Mouse (Mus musculus) left cerebral cortex, postnatal 25 days (tissue): ENCODE results near the gene Mphosph9. TPM values are rescaled to one million over a fixed set of nuclear protein-coding genes. Genes with fewer than 3 reads are reported as not detected.

Source experiments
- DNase-seq, 2 experiments: peaks; one replicate each; pipeline ENCODE4 v3.0.0; 2022; ENCODE audit warnings: low spot score in 2 of 2, mixed read lengths in 1 of 2
- intact Hi-C: fragments of 180-260 bp; cut with DNase I; formaldehyde crosslinking; loops from one replicate; pipeline ENCODE4 v1.15.1; 2025
- total RNA-seq, 2 experiments: library from RNA; stranded (reverse); gene quantifications; 2 replicates each; pipeline ENCODE4 v1.2.3; 2021

The Mphosph9 gene
- total RNA-seq, 2 experiments from 2014 or later, result 17.5 to 23.1 TPM

GRCm38 (mm10) chr5:124247296-124247695, 80.5 kb downstream of the Mphosph9 start:
- intact Hi-C loops, result no loop called here
- DNase-seq, result no peak

DNA sequence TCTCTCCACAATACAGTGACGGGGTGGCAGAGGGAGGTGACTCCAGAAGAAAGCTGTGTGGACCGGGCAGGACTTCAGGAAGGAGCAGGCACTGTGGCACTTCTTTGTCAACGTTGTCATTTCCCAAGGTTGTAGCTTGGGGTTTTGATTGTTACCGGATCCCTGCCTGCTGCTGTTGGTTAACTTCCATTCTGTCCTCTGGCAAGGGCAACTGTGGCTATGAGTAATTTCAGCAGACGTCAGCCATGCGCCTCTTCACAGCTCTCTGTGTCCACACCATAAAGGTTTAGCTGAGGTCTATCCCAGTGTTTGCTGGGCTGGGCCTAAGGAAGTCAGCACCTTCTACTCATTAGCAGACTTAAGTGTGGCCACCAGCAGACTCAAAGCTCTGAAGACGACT, 82.9 kb downstream of the Mphosph9 start:
- intact Hi-C loops, result no loop called here
- no peak for DNase-seq

DNA sequence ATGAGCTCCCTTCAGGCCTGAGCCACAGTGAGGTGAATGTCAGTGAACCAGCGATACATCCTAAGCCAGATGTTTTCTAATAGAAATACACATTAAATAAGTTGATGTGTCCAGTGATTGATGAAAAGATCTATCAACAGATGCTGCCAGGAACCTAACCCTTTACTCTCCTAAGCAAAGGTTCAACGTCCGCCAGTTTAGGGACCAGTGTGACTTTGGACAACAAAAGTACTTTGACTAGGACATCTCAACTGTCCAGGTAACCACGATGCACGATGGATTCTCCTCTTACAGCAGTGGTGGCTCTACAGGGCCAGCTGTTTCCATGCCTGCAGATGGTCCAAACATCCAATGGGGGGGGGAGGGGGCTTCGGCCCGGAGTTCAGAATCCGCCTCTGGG, 83.3 kb downstream of the Mphosph9 start:
- intact Hi-C loops, result no loop called here
- no peak for DNase-seq

DNA sequence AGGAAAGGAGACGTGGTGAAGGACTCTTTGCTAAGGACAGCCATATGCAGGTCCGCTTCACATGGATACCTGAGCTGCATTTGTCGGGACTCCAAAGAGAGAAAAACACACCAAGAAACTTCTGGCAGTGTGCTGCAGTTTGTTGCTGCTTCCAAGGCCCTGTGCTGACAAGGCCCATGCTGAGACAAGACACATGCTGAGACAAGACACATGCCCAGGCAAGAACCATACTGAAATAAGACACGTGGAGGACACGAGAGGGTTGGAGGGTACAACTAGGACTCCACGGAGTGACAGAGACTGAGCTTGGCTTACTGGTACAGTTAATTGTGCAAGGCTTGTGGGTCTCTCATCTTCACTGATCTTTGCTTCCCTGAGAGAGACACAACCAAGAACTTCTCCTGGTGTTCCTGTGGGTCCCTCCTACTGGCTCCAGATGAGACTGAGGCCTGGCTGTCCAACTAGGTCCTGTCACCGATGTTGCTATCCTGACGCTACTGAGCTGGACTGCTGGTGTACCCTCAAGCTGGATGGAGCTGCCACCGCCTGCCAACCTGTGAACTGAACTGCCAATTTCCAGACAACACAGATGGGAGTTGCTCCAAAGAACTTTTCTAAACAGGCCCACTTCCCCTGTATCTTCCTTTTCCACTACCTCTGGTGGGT, 84.4 kb downstream of the Mphosph9 start:
- no peak for DNase-seq
- intact Hi-C loops, result no loop called here

- intact Hi-C loops, result no loop called here
- peak in 1 of 2 experiments; percentile 69 for DNase-seq
Observed at GRCm38 (mm10) chr5:124241686-124242444, 85.9 kb downstream of the Mphosph9 start.

- DNase-seq, result no peak
- intact Hi-C loops, result no loop called here
Observed at GRCm38 (mm10) chr5:124240841-124241685, 86.7 kb downstream of the Mphosph9 start.

DNA sequence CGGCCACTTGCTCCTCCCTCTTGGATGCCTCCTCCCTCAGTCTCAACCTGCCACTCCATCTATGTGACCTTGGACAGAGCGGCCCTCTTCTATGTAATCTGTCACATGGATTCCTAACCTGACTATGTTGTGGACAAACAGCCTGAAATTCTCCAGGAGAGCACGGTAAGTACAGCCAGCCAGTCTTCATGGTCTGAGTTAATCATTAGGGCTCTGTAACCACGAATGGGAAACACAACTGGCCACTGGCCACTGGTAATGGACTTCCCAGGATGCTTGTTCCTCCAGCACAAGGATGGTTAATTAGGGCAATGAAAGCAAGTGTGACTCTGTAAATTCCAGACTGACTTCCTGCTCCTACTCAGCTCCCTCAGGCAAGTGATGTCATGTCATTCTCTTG, 91.6 kb downstream of the Mphosph9 start:
- DNase-seq, result no peak
- intact Hi-C loops, result no loop called here

DNA sequence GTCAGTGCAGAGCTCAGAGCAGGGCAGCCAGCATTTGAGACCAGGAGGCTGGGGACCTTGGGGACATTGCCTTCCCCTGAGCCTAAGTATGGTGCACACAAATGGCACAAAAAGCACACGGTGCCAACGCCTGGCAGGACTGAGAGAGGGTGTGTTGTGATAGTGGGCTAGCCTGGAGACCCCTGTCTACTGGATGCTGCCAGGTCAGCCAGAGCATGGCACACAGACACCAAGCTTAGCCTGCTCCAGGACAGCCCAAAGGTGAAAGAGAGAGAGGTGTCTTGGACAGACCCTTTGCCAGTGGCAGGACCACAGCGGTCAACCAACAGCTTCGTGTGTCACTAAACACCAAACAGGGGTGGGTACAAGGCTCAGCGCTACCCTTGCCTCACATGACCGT, 93.0 kb downstream of the Mphosph9 start:
- DNase-seq, result no peak
- intact Hi-C loops, result no loop called here

- intact Hi-C loops, result no loop called here
- DNase-seq, result no peak
Observed at GRCm38 (mm10) chr5:124233874-124234661, 93.7 kb downstream of the Mphosph9 start.

GRCm38 (mm10) chr5:124233144-124233465, 94.7 kb downstream of the Mphosph9 start:
- peak in 1 of 2 experiments; percentile 68 for DNase-seq
- intact Hi-C loops, result no loop called here

DNA sequence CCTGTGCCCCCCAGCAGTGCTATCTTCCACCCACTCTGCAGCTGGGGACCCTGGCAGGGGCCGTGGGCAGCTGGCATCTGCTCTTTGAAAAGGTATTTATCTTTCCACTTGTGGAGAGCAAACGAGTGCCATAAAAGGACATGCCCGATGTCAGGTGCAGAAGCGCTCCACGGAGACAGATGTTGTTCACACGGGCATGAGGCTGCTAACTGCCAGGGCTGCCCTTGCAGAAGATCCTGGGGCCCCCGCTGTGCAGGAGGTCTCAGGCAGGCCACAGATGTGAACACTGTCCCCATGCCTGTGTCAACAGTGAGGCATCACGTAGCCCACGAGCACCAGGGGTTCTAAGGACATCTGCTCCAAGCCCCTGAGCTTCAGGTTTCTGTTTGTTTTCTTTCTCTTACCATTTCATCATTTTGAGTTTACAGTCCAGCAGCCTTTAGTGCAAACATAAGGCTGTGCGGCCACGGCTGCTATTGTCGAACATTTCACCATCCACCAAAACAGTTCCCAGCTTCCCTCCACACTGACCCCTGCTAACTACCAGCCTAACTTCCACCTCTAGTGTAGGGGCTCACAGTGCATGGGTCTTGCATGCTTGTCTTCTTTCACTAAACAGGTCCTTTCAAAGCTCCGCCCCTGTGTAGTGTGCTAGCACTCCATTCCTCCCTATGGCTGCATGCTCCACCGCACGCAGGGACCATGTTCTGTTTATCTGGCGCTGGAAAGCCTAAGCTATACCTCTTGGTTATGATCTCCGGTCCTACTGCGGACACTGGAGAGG, 95.2 kb downstream of the Mphosph9 start:
- intact Hi-C loops, result no loop called here
- no peak for DNase-seq

DNA sequence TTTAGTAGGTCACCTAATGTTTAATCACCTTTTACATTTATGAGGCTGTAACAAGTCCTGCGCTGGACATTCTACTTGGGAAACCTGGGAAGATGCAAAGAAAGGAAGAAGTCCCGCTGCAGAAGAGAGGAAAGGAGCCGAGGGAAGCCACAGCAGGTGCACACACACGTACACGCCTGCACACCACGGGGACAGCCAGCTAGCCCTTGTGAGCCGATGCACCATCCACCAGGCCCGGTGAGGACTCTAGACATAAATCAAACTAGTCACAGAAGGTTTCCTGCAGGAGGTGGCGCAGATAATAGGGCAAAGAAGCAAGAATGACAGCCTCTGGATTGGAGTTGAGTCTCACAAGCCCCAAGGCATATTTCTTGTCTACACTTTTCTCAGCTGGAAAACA, 97.3 kb downstream of the Mphosph9 start:
- DNase-seq, result no peak
- intact Hi-C loops, result no loop called here

DNA sequence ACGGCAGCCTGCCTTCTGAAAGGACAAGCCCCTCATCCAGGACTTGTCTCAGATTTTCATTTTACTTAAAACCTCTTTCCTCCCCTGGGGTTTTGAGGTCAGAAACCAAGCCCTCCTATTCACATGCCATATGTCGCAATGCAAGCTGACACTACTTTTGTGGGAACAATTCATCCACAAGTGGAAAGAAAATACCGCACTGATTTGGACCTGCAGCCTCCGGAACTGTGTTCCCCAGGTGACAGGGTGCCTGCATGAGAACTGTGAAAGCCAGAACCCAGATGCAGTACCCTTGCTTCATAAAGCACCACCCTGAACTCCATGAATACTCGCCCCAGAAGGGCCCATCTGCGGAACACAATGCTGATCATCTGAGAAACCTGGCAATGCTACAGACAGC, 100.6 kb downstream of the Mphosph9 start:
- intact Hi-C loops, result no loop called here
- DNase-seq, result no peak

GRCm38 (mm10) chr5:124226494-124226893, 101.3 kb downstream of the Mphosph9 start:
- no peak for DNase-seq
- intact Hi-C loops, result no loop called here

DNA sequence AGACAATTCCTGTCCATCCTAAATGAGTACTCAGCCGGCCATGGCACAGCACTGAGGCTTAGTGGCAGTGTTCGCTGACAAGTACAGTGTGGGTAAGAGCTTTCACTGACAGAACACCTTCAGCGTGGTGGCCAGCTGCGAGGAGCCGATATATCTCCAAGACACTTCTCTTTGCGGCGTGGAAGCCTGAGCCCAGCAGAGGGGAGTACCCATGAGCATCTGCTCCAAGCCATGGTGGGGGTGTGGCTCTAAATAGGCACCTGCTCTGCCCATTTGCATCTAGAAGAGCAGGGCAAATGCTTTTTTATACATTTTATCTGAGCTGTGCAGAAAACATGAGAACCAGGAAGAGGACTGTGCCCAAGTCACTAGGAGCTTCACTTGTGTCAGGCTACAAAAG, 101.9 kb downstream of the Mphosph9 start:
- intact Hi-C loops, result no loop called here
- no peak for DNase-seq

DNA sequence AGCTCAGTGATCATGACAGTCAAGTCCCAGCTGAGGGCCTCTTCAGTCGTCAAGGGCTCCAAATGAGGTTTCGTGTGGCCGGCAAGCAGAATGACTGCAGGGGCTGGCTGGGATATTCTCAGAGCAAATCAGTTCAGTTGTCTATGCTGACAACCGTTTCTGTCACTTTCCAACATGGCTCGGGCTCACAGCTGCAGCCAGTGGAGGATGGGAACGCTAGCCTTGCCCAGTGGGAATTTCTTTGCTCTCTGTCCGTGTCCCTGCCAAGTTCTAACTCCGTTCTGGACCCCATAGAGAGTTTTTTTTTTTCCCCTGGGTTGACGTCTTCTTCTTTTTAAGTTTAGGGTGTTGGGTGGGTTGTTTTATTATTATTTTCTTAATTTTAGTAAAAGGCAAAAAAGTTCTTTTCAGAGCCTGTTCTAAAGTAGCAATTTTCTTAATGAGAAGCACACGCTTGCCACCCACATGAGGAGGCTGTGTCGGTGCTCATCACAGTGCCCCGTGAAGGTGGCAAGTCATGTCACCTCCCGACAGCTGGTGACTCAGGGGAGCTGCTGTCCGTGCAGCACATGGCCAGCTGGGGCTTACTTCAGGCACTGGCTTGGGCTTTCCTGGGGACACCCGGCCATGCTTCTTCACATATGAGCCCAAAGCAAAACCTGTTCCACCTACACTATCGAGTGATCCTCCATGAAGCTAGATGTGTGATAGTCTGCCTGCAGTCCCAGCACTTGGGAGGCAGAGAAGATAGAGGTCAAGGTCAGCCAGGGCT, 103.3 kb downstream of the Mphosph9 start:
- intact Hi-C loops, result no loop called here
- DNase-seq, result peak in 1 of 2 experiments; percentile 44

GRCm38 (mm10) chr5:124223574-124223973, 104.2 kb downstream of the Mphosph9 start:
- intact Hi-C loops, result no loop called here

DNA sequence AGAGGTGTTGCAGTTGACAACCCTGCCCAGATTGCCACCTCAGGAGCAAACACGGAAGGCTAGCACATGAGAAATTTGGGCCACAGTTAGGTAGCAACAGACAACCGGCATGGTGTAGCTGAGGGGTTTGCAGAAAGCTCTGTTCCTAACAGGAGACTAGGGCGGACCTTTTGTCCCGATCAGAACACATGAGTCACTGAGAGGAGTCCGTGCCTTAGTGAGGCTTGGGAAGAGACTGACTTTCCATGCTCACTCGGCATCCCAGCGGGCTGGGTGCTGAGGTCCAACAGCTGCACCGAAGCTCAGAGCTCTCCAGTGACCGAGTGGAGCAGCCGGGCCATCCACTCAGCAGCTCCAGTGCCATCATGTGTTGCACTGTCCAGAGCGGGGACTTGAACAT, 105.1 kb downstream of the Mphosph9 start:
- intact Hi-C loops, result no loop called here
- DNase-seq, result no peak

More at GRCm38 (mm10) chr5:124223574-124223973, 104.2 kb downstream of the Mphosph9 start:
- no peak for DNase-seq
